Comparison of ENCODE assay signal across 20 mouse cellular contexts in the genomic region with DNA sequence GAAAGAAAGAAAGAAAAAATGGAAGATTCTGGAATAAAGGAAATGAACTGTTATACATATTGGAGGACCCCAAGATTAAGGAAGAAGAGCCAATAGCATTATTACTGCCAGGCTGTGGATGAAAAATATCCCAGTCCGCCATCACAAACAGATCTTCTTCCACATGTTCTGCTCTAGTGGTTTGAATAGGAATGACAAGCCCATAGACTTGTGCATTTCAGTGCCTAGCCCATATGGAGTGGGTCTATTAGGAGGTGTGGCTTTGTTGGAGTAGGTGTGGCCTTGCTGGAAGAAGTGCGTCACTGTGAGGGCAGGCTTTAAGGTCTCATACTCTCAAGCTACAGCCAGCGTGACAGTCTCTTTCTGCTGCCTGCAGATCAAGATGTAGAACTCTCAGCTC. TPM values are rescaled to one million over a fixed set of nuclear protein-coding genes. Genes with fewer than 3 reads are reported as not detected.
DNase-seq lines count a peak whose midpoint lies in the region; ATAC-seq and TF ChIP-seq lines count a peak whose summit lies in the region.
"Had no signal": no experiment of that assay in that cellular context is flagged by ENCODE, and none has a peak within 500 bp of the region (broad histone marks: within the 10 kb centered on the region; RNA-seq: fewer than 3 reads in every experiment).

No protein-coding gene starts in this region.

- no peaks in the 10 kb centered on the region for H3K4me1 ChIP-seq in midbrain, embryonic 11.5 days (ENCODE audit: control insufficient read depth, insufficient read depth, low read length)
- H3K4me1 ChIP-seq in midbrain, embryonic 14.5 days (ENCODE audit: control insufficient read depth, insufficient read depth, low read length) = no peaks in the 10 kb centered on the region
- H3K4me1 ChIP-seq in E14TG2a.4 (replicated peaks; ENCODE audit: low read depth, low read length) = peaks cover 4% of the 10 kb centered on the region
- H3K4me1 ChIP-seq: embryonic facial prominence, embryonic 15.5 days; forebrain, embryonic 15.5 days; heart, embryonic 13.5 days; liver, embryonic 13.5 days; neural tube, embryonic 12.5 days had no signal

- ATAC-seq in midbrain, embryonic 11.5 days (ENCODE audit: low FRiP score) = no peak
- no peak for ATAC-seq in midbrain, embryonic 14.5 days (ENCODE audit: low FRiP score, low TSS enrichment)
- ATAC-seq in common myeloid progenitor, adult 5-6 weeks (replicated peaks; ENCODE audit: low read depth, poor library complexity, severe bottlenecking) = 0 out of 2 replicates have a peak, but pooled peaks have one; percentile 7
- ATAC-seq: forebrain, embryonic 15.5 days had no signal

- DNase-seq in midbrain, embryonic 11.5 days (ENCODE audit: low spot score, missing footprints) = peak; percentile 53
- DNase-seq in midbrain, embryonic 14.5 days = no peak
- DNase-seq in kidney, adult 11 months = no peak
- no peak for DNase-seq in gastrocnemius, postnatal 4 days (ENCODE audit: low spot score in 2 of 2)
- no peak for DNase-seq in kidney, postnatal 25 days
- DNase-seq: adrenal gland, postnatal 14 days; cerebellum, adult 8-10 months; gastrocnemius, postnatal 10 days; heart, adult 2 months; heart, postnatal 14 days; kidney, adult 9 months; kidney, postnatal 14 days; liver, embryonic 13.5 days; lung, adult 2 months had no signal

- no peaks in the 10 kb centered on the region for H3K36me3 ChIP-seq in midbrain, embryonic 11.5 days (ENCODE audit: control insufficient read depth, insufficient read depth, low read length)
- H3K36me3 ChIP-seq in midbrain, embryonic 14.5 days (ENCODE audit: control insufficient read depth, insufficient read depth, low read length) = no peaks in the 10 kb centered on the region
- H3K36me3 ChIP-seq in E14TG2a.4 (ENCODE audit: insufficient read depth, low read length) = no peaks in the 10 kb centered on the region
- H3K36me3 ChIP-seq: embryonic facial prominence, embryonic 15.5 days; forebrain, embryonic 15.5 days; heart, embryonic 13.5 days; liver, embryonic 13.5 days; neural tube, embryonic 12.5 days had no signal

- H3K27ac ChIP-seq in midbrain, embryonic 11.5 days (ENCODE audit: low read depth, low read length) = no peak overlapping the region
- H3K27ac ChIP-seq in midbrain, embryonic 14.5 days (replicated peaks; ENCODE audit: low read depth, low read length) = no peak overlapping the region
- H3K27ac ChIP-seq: embryonic facial prominence, embryonic 15.5 days; forebrain, embryonic 15.5 days; heart, adult 2 months; heart, embryonic 13.5 days; liver, embryonic 13.5 days; neural tube, embryonic 12.5 days had no signal

- 93% methylated on average over 3 of the region's 3 CpGs for WGBS in midbrain, embryonic 11.5 days
- 87% methylated on average over 3 of the region's 3 CpGs for WGBS in midbrain, embryonic 14.5 days

- no peaks in the 10 kb centered on the region for H3K9me3 ChIP-seq in midbrain, embryonic 11.5 days (ENCODE audit: control insufficient read depth, low read length)
- H3K9me3 ChIP-seq in midbrain, embryonic 14.5 days (ENCODE audit: control insufficient read depth, low read length) = no peaks in the 10 kb centered on the region
- no peaks in the 10 kb centered on the region for H3K9me3 ChIP-seq in E14TG2a.4 (ENCODE audit: low read length)
- H3K9me3 ChIP-seq: embryonic facial prominence, embryonic 15.5 days; forebrain, embryonic 15.5 days; heart, embryonic 13.5 days; liver, embryonic 13.5 days; neural tube, embryonic 12.5 days had no signal

- no peaks in the 10 kb centered on the region for H3K27me3 ChIP-seq in midbrain, embryonic 11.5 days (ENCODE audit: control insufficient read depth, insufficient read depth, low read length)
- H3K27me3 ChIP-seq in midbrain, embryonic 14.5 days (ENCODE audit: control insufficient read depth, insufficient read depth, low read length) = no peaks in the 10 kb centered on the region
- H3K27me3 ChIP-seq in E14TG2a.4 (ENCODE audit: insufficient read depth, low read length) = peaks cover 9% of the 10 kb centered on the region
- H3K27me3 ChIP-seq: forebrain, embryonic 15.5 days; heart, embryonic 13.5 days; neural tube, embryonic 12.5 days had no signal

- TF ChIP-seq CTCF in E14TG2a.4 (conservative IDR thresholded peaks at IDR 0.05; ENCODE audit: low read length) = peak; percentile 74

- no peak overlapping the region for H3K9ac ChIP-seq in midbrain, embryonic 11.5 days (ENCODE audit: low read length)
- no peak overlapping the region for H3K9ac ChIP-seq in midbrain, embryonic 14.5 days (replicated peaks; ENCODE audit: low read length)
- H3K9ac ChIP-seq: embryonic facial prominence, embryonic 15.5 days; forebrain, embryonic 15.5 days; heart, embryonic 13.5 days; liver, embryonic 13.5 days; neural tube, embryonic 12.5 days had no signal

- no peak overlapping the region for H3K4me3 ChIP-seq in midbrain, embryonic 11.5 days (ENCODE audit: low read depth, low read length)
- no peak overlapping the region for H3K4me3 ChIP-seq in midbrain, embryonic 14.5 days (replicated peaks; ENCODE audit: low read depth, low read length)
- H3K4me3 ChIP-seq in E14TG2a.4 (replicated peaks; ENCODE audit: low read length) = no peak overlapping the region
- H3K4me3 ChIP-seq: embryonic facial prominence, embryonic 15.5 days; forebrain, embryonic 15.5 days; heart, adult 2 months; heart, embryonic 13.5 days; liver, embryonic 13.5 days; neural tube, embryonic 12.5 days had no signal

- no peak overlapping the region for H3K4me2 ChIP-seq in midbrain, embryonic 11.5 days
- H3K4me2 ChIP-seq in midbrain, embryonic 14.5 days (ENCODE audit: low read length) = no peak overlapping the region
- H3K4me2 ChIP-seq: embryonic facial prominence, embryonic 15.5 days; forebrain, embryonic 15.5 days; heart, embryonic 13.5 days; liver, embryonic 13.5 days; neural tube, embryonic 12.5 days had no signal

RNA-seq across cellular contexts. Expression of gene Helb, which starts 10.9 kb away (rescaled TPM):
- 3.7 and 4.2 TPM in 2 replicates for polyA plus RNA-seq in midbrain, embryonic 11.5 days (2014; fragmentation: Nextera tagmentation; extraction: Ambion mirVana)
- 1.1 and 2.9 TPM in 2 replicates for polyA plus RNA-seq in midbrain, embryonic 14.5 days (2014; fragmentation: Nextera tagmentation; extraction: Ambion mirVana)
- total RNA-seq in common myeloid progenitor, adult 5-6 weeks (2017) = 33.2 and 33.8 TPM in 2 replicates
- 1 to 10 TPM; 6.2 to 8.1 TPM for total RNA-seq in gastrocnemius, postnatal 4 days (2021)
